ENCODE assay signal across 7 mouse cellular contexts in the genomic region with DNA sequence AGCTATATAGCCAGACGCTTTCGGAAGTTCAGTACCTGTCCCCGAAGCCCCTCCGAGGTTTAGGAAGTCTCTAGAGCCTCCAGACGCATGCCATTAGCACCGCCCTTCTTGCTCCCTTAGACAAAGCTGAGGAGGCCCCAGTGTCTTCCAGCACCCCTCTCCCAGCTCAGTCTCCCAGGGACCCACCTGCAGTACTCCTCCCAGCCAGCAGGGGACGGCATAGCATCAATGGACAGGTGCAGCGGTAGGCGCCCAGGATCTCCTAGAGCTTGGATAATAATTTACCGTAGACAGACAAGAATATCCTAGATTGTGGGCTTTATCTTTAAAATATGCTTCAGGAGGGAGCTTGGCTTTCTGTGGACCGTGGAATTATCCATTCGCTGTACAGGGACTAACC. TPM values are rescaled to one million over a fixed set of nuclear protein-coding genes. Genes with fewer than 3 reads are reported as not detected.
A peak's percentile ranks its signal among the peaks of the same experiment; 100 is the strongest.
DNase-seq lines count a peak whose midpoint lies in the region; ATAC-seq and TF ChIP-seq lines count a peak whose summit lies in the region.

No protein-coding gene starts in this region.

- no peak overlapping the region for H3K4me3 ChIP-seq in intestine, postnatal 0 days (ENCODE audit: low read depth, low read length)
- no peak overlapping the region for H3K4me3 ChIP-seq in limb, embryonic 10.5 days
- no peak overlapping the region for H3K4me3 ChIP-seq in midbrain, embryonic 14.5 days (replicated peaks; ENCODE audit: low read depth, low read length)
- no peak overlapping the region for H3K4me3 ChIP-seq in spleen, adult 2 months (ENCODE audit: extremely low read depth, insufficient read depth, insufficient read length)

- ATAC-seq in intestine, postnatal 0 days: peak; percentile 39; the same call in 1 of the 2 replicates
- no peak; the same call in 1 of the 2 replicates for ATAC-seq in midbrain, embryonic 14.5 days (ENCODE audit: low FRiP score, low TSS enrichment)

- DNase-seq in WW6 (ENCODE audit: low read depth, low spot score): peak; percentile 62
- DNase-seq in cerebellum, adult 9-11 months: peak; percentile 60
- peak; percentile 91 for DNase-seq in gastrocnemius, postnatal 10 days
- peak; percentile 91 for DNase-seq in limb, embryonic 10.5 days (ENCODE audit: low spot score)
- peak; percentile 70 for DNase-seq in midbrain, embryonic 14.5 days
- DNase-seq in spleen, adult 2 months (ENCODE audit: low read depth in 1 of 2, low spot score in 2 of 2): peak; percentile 34 to 80

- H3K27ac ChIP-seq in intestine, postnatal 0 days (ENCODE audit: low read depth, low read length): no peak overlapping the region
- H3K27ac ChIP-seq in limb, embryonic 10.5 days: peak overlapping the region; percentile 42; the same call in 1 of the 2 replicates
- H3K27ac ChIP-seq in midbrain, embryonic 14.5 days (replicated peaks; ENCODE audit: low read depth, low read length): no peak overlapping the region
- no peak overlapping the region for H3K27ac ChIP-seq in spleen, adult 2 months (ENCODE audit: insufficient read depth, low read length)

- WGBS in intestine, postnatal 0 days: 15% methylated on average over 12 of the region's 12 CpGs
- WGBS in limb, embryonic 10.5 days: 16% methylated on average over 12 of the region's 12 CpGs
- 12% methylated on average over 12 of the region's 12 CpGs for WGBS in midbrain, embryonic 14.5 days
- 28% methylated on average over 12 of the region's 12 CpGs for WGBS in spleen, adult 2 months

- no peaks in the 10 kb centered on the region for H3K9me3 ChIP-seq in intestine, postnatal 0 days (ENCODE audit: control insufficient read depth)
- no peaks in the 10 kb centered on the region for H3K9me3 ChIP-seq in limb, embryonic 10.5 days (replicated peaks)
- no peaks in the 10 kb centered on the region for H3K9me3 ChIP-seq in midbrain, embryonic 14.5 days (ENCODE audit: control insufficient read depth, low read length)

- H3K4me2 ChIP-seq in intestine, postnatal 0 days (replicated peaks; ENCODE audit: low read depth): peak overlapping the region; percentile 30; the same call in 1 of the 2 replicates
- H3K4me2 ChIP-seq in midbrain, embryonic 14.5 days (ENCODE audit: low read length): no peak overlapping the region

- no peaks in the 10 kb centered on the region for H3K27me3 ChIP-seq in intestine, postnatal 0 days (replicated peaks; ENCODE audit: control insufficient read depth, insufficient read depth, low read length)
- H3K27me3 ChIP-seq in limb, embryonic 10.5 days (ENCODE audit: low read depth, poor library complexity, severe bottlenecking): no peaks in the 10 kb centered on the region
- no peaks in the 10 kb centered on the region for H3K27me3 ChIP-seq in midbrain, embryonic 14.5 days (ENCODE audit: control insufficient read depth, insufficient read depth, low read length)
- H3K27me3 ChIP-seq in spleen, adult 2 months (ENCODE audit: control insufficient read depth, insufficient read depth, low read length): no peaks in the 10 kb centered on the region

- H3K36me3 ChIP-seq in intestine, postnatal 0 days (ENCODE audit: control insufficient read depth, insufficient read depth): no peaks in the 10 kb centered on the region
- no peaks in the 10 kb centered on the region for H3K36me3 ChIP-seq in limb, embryonic 10.5 days
- no peaks in the 10 kb centered on the region for H3K36me3 ChIP-seq in midbrain, embryonic 14.5 days (ENCODE audit: control insufficient read depth, insufficient read depth, low read length)
- no peaks in the 10 kb centered on the region for H3K36me3 ChIP-seq in spleen, adult 2 months (ENCODE audit: control insufficient read depth, insufficient read depth, low read length)

- TF ChIP-seq CTCF in intestine, postnatal 0 days (IDR thresholded peaks at IDR 0.05; ENCODE audit: low read depth): peak; percentile 100
- TF ChIP-seq CTCF in spleen, adult 2 months (IDR thresholded peaks at IDR 0.05; ENCODE audit: extremely low read depth, insufficient read depth, insufficient read length, insufficient replicate concordance): peak; percentile 93; the same call in 1 of the 2 replicates

- TF ChIP-seq POLR2A in spleen, adult 2 months (IDR thresholded peaks at IDR 0.05; ENCODE audit: low read depth, low read length): no peak

- no peak overlapping the region for H3K9ac ChIP-seq in intestine, postnatal 0 days (ENCODE audit: low read depth, low read length)
- no peak overlapping the region for H3K9ac ChIP-seq in midbrain, embryonic 14.5 days (replicated peaks; ENCODE audit: low read length)

- peaks cover 6% of the 10 kb centered on the region for H3K4me1 ChIP-seq in intestine, postnatal 0 days (replicated peaks; ENCODE audit: control insufficient read depth, insufficient read depth, low read length)
- H3K4me1 ChIP-seq in limb, embryonic 10.5 days: peaks cover 39% of the 10 kb centered on the region
- H3K4me1 ChIP-seq in midbrain, embryonic 14.5 days (ENCODE audit: control insufficient read depth, insufficient read depth, low read length): no peaks in the 10 kb centered on the region
- H3K4me1 ChIP-seq in spleen, adult 2 months (ENCODE audit: control insufficient read depth, insufficient read depth, insufficient read length): peaks cover 20% of the 10 kb centered on the region; the same call in 1 of the 2 replicates

RNA-seq across cellular contexts. Expression of a gene that starts 7.4 kb away (rescaled TPM):
- total RNA-seq in gastrocnemius, postnatal 10 days (2021): 100 to 1,000 TPM; 148 to 154 TPM
- polyA plus RNA-seq in intestine, postnatal 0 days (2015; fragmentation: Nextera tagmentation; extraction: Ambion mirVana): 164 and 168 TPM in 2 replicates
- 227 and 232 TPM in 2 replicates for polyA plus RNA-seq in limb, embryonic 10.5 days (2016; fragmentation: Nextera tagmentation; extraction: Ambion mirVana)
- 327 and 366 TPM in 2 replicates for polyA plus RNA-seq in midbrain, embryonic 14.5 days (2014; fragmentation: Nextera tagmentation; extraction: Ambion mirVana)
- 29.0 and 32.0 TPM in 2 replicates for polyA plus RNA-seq in spleen, adult 2 months (2012; rRNA removed)
